Mouse (Mus musculus): ENCODE data around the gene Crybg3.
A peak's percentile ranks its signal among the peaks of the same experiment; 100 is the strongest.

The Crybg3 gene

GRCm38 (mm10) chr16:59449092-59449491 lies 151.7 kb downstream of the Crybg3 start:
- peak; percentile 42 for DNase-seq (ENCODE audit: low read depth)

- no peak for DNase-seq (ENCODE audit: low read depth)
These were observed 152.6 kb downstream of the Crybg3 start for GRCm38 (mm10) chr16:59448181-59448580.

GRCm38 (mm10) chr16:59444880-59445559 lies 155.8 kb downstream of the Crybg3 start:
- no peak for DNase-seq (ENCODE audit: low read depth)
